Mouse (Mus musculus): ENCODE results near the gene Cdc20b.

GRCm38 (mm10) chr13:113079021-113079420, 44.1 kb downstream of the Cdc20b start:
- TF ChIP-seq CTCF (IDR thresholded peaks at IDR 0.05; ENCODE audit: control insufficient read depth, insufficient read depth, low read length): no peak
- TF ChIP-seq POLR2A (IDR thresholded peaks at IDR 0.05; ENCODE audit: borderline replicate concordance, control insufficient read depth, low read depth, low read length): no peak
